Mouse (Mus musculus) forelimb bud, embryonic 11.5 days (tissue): Measurements from ENCODE around the gene Sorcs2.
A peak's percentile ranks its signal among the peaks of the same experiment; 100 is the strongest.

ENCODE experiments used
- DNase-seq: peaks from one replicate; pipeline ENCODE4 v3.0.0-alpha.2; 2012; ENCODE audit warnings: low read depth, low spot score

The Sorcs2 gene

DNA sequence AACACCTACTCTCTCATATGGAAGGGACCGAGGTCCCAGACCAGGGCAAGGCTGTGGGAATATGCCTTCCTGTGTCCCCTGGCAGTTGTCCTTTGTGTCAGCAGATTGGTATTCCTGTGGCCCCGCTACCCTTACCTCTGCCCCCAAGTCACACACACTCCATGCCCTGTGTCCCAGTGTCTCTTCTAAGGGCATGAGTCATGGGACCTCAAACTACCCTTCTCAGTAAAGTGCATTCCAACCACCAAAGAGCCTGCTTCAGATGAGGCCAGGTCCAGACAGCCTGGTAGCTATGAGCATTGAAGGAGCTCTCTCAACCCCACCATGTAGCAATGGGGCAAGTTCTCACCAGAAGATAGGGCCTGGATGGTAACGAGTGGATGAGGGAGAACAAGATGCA, 219.2 kb downstream of the Sorcs2 start:
- DNase-seq: no peak

- DNase-seq: no peak
These were observed 219.7 kb downstream of the Sorcs2 start for GRCm38 (mm10) chr5:36178215-36178614.

DNA sequence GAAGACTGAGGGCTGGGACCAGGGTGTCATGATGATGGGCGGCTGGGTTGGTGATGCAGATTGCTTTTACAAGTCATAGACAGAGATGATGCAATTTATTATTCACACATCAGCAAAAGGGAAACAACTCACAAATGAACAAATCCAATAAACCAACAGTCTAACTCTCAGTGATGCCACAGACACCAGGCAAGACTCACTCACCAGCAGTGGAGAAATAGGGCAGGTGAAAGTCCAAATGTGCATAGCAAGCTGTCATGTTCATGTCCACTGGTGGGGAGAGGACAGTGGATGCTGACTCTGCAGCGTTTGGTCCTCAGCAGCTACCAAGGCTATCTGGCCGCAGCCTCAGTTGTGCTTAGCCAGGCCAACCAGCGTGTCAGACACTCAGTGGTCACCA, 221.1 kb downstream of the Sorcs2 start:
- no peak for DNase-seq

DNA sequence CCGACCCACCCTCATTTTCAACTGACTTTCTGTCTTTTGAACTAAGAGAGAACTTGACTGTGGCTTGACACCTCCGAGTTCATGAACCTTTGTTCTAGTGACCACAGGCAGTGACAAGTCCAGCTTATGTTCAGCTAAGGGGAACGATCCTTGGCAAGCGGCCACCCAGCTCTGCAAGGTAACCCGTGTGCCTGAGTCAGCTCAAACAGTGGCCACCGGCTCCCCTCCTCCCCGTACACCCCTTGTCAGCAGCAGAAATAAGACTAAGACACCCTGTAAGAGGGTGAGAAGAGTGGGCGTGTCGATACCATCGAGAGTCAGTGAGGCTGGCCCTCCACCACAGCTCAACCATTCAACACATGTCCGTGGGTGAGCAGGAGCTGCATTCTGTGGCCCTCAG, 221.5 kb downstream of the Sorcs2 start:
- DNase-seq: no peak

DNA sequence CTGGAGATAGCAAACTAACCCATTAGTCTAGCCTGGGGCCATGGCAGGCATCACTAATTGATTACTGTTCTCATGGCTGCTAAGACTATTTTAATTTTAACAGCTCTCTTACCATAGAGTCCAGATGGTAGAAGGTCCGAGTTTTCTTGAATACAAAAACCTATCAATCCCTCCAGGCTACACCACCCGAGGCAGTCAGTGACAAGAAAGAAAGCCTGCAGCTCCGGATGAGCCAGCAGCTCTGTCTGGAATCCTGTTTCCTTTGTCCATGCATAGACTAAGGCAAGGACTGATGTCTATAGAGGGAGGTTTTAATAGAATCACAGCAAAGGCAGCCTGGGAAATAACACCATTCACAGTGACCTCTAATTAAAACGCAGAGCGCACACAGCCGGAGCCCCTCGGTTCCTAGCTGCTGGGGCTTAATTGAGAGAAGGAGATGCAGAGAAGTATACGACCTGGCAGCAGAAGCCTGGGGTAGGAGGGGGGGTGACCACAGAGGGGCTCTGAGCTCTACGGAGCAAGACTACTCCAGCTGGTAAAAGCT, 223.3 kb downstream of the Sorcs2 start:
- peak; percentile 64 for DNase-seq

GRCm38 (mm10) chr5:36168963-36169650, 228.8 kb downstream of the Sorcs2 start:
- DNase-seq: no peak

DNA sequence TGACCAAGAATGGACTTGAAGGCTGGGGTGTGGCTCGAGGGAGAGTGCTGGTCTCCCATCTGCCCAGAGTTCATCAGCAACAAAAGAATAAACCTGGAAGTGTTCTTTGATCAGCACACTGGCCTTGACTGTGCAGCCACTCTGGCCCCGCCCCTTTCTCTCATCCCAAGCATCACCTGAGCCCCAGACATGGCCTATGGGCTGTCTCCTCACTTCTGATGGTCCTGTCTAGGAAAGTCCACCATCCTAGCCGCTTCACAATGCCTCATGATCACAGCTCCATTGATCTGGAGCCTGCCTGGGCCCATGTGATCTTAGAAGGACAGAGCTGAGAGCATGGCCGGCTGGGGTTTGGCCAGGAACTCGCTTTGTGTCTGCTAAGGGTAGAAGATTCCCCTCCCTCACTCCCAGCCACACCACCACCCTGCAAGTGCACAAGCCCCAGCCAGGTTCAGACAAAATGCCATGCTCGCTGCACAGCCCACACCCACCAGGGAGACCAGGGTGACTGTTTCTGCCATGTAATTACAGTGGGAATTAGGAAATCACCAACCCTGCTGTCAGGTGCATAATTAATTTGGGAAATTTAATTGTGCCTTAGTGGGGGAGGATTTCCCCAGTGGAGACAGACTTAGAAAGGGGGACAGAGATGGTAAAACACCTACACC, 231.5 kb downstream of the Sorcs2 start:
- no peak for DNase-seq

DNA sequence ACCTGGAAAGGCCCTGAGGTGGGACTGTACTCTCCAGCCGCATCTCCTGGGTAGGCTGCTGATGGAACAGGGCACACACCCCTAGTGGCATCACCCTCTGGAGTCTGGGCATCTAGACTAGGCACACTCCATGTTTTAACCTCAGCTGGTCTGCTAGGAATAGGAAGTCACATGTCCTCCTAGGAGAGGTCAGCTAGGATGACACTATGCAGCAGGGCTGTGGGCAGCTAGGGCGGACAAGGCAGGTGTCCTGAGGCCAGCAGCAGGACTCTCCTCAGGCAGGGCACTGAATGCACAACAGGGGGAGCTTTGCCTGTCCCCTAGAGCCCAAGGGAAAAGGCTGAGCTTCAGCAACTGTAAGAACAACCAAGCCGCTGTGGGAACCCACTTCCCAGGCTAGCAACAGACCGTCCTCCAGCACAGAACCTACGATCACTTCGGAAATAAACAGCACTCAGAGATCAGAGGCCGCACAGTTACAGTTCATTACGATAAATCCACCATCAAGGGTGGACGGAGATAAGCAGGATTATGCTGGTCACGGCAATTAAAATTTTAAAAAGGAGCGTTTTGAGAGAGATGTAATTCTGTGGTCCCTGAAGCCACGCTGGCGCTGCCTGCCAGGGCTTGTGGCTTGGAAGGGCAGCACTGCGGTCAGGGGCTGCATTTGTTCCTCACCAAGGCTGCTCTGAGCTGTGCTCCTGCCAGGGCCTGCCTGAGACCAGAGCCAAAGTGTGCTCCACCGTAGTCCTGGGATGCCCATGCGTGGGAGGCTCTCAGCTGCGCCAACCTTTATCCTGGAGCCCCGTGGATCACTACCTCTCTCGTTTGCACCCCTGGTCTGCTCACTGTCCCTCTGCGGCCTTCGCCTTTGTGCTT, 232.3 kb downstream of the Sorcs2 start:
- DNase-seq: no peak

GRCm38 (mm10) chr5:36154879-36155485, 243.0 kb downstream of the Sorcs2 start:
- DNase-seq: no peak

- DNase-seq: no peak
These were observed 244.7 kb downstream of the Sorcs2 start for GRCm38 (mm10) chr5:36153261-36153660.

GRCm38 (mm10) chr5:36151086-36151485, 246.9 kb downstream of the Sorcs2 start:
- no peak for DNase-seq

DNA sequence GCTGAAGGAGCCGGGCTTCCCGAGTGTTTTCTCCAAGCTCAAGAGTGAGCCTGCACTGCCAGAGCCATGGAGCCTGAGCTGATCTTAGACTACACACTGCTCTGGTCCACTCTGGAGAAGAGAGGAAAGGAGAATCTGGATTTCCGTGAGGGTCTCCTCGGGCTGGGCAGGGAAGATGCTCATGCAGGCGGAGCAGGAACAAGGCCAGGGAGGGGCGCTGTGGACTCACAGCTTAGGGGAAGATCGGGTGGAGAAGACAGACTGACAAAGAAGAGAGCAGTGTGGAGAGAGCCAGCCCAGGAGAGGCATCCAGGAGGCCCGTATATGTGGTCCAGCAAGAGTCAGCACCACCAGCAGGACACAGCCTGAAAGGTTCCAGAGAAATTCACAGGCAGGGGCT, 248.8 kb downstream of the Sorcs2 start:
- no peak for DNase-seq

GRCm38 (mm10) chr5:36146589-36146988, 251.3 kb downstream of the Sorcs2 start:
- DNase-seq: no peak

- DNase-seq: no peak
These were observed 253.4 kb downstream of the Sorcs2 start for GRCm38 (mm10) chr5:36144560-36144959.

- no peak for DNase-seq
These were observed 256.2 kb downstream of the Sorcs2 start for GRCm38 (mm10) chr5:36141676-36142255.

DNA sequence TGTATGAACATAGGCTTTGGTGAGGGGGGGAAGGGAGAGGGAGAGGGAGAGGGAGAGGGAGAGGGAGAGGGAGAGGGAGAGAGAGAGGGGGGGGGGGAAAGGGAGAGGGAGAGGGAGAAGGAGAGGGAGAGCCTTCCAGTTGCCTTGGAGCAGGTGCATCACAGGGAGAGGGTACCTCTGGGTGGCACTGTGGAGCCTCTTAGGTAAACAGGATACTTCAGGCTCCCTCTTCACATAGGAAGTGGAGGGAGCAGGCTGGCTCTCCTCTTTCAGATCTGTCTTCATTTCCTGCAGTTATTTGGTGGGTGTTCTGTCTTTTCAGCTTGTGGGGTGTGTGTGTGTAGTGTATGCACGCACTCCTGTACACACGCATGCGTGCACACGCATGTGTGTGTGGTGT, 256.8 kb downstream of the Sorcs2 start:
- no peak for DNase-seq

DNA sequence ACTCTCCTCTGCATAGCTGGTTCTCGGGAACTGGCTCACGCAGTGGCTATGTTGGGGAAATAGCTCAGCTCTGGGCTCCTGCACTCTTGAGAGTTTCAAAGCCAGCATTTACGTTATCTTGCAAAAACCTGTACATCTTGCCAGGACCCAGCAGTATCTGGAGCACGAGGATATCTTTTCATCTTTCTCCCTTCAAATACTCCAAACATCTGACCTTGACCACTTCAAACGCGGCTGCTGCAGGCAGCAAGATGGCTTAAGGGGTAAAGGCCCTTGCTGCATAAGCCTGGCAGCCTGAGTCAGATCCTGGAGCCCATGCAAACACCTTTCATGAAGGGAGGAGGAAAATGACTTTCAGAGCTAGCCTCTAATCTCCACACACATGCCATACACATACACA, 258.2 kb downstream of the Sorcs2 start:
- no peak for DNase-seq

DNA sequence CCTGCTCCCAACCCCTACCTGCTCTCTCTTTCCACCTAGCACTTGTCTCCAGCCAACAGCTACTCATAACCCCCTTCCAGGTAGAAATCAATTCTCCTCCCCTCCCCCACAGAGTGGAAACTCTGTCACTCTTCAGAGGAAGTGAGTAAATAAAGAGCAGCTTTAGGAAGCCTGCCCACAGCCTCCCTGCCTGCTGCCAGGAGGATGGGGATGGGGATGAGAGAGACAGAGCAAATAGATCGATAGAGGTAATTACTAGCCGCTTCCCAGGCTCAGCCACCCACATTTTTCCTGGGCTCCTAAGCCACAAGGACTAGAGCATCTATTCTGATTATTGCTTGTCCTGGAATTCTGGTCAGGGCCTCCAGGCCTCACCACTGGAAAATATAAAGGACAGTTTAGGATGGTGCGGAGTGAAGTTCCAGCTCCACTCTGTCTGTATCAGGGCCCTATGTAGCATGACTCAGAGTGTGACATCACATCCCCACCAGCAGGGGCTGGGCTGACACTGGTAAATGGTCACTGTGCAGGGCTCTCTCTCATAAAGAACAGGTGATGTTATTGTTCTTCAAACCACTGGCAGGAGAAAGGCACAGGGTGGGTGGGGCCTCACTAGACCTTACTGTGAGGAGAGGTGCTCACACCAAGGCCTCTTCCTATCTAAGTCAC, 261.9 kb downstream of the Sorcs2 start:
- no peak for DNase-seq

DNA sequence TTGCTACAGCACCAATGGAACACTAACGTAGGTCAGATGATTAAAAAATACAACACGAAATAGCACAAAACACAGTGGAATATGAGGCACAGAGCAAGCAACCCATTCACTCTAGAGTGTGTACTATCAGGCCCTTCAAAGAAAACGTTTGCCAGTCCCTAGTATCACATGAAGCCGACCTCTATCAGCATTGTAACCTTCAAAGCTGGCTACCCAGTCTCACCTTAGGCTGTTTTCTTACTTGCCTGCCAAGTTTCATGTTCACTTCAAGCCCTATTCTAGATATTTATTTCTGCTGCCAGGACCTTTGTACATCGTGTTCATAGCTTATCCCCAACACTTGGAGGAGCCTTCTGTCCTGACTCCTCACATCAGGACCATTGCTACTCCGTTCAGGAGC, 263.6 kb downstream of the Sorcs2 start:
- no peak for DNase-seq

- DNase-seq: no peak
These were observed 264.0 kb downstream of the Sorcs2 start for GRCm38 (mm10) chr5:36133893-36134292.
